Mouse (Mus musculus) CD4-positive, CD25-positive, alpha-beta regulatory T cell, adult 4 months (primary cell): ENCODE measurements around the gene Lrig1. TPM values are rescaled to one million over a fixed set of nuclear protein-coding genes. Genes with fewer than 3 reads are reported as not detected.

ENCODE experiments used
- ATAC-seq: one replicate; pipeline ENCODE4 v1.8.0; 2017
- polyA plus RNA-seq, 2 experiments: library from polyadenylated mRNA; unstranded; fragments of 100-300 nt; shearing (Covaris generic); gene quantifications; one replicate each; pipeline ENCODE4 v1.2.1; 2017

Gene Lrig1
- polyA plus RNA-seq, 2 experiments from 2014 or later = 30.8 to 38.6 TPM

GRCm38 (mm10) chr6:94672426-94672825 lies 27.5 kb downstream of the Lrig1 start:
- ATAC-seq = peak; percentile 83

DNA sequence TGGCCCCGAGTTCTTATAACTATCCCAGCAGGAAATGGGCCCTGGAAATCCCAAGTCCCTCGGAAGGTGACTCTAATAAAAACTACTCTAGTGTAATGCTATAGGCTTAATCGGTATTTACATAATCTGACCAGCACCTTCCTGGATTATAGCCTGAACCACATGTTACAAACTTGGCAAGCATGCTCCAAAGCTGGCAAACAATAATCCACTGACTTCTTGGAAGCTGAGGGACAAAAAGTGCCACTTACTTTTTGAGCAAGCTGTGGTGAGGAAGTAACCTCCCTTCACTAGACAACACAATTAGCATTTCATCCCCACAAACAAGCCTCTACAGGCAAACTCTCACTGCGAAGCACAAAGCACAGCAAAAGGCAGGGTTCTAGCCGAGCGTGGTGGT lies 30.6 kb downstream of the Lrig1 start:
- ATAC-seq = no peak

DNA sequence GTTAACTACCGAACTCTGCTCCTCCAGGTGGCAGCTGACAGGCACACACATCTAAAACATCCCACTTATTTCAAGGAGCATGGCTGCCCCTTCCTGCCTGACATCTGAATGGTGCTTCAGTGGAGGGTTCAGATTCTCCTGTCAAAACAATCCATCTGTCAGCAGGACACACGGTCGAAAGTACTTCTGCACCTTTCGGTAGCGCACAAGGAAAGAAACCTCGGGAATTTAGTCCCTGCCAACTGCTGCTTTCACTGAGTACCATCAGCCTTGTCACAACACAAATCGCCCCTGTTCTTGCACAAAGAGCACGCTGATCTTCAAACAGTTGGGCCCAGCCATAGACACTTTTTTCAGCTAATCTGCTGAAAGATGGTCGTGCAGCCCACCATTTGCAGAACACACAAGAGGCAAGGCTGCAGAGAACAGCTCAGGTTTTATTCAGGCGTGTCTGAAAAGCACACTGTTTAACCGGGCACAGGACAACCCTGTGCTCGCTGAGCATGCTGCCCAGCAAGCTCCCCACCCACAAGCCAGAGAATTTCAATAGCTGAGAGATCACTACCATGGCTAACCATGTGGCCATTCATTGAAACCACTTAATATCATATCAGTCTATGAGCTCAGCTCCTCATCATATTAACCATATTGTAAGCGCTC lies 31.6 kb downstream of the Lrig1 start:
- ATAC-seq = no peak

DNA sequence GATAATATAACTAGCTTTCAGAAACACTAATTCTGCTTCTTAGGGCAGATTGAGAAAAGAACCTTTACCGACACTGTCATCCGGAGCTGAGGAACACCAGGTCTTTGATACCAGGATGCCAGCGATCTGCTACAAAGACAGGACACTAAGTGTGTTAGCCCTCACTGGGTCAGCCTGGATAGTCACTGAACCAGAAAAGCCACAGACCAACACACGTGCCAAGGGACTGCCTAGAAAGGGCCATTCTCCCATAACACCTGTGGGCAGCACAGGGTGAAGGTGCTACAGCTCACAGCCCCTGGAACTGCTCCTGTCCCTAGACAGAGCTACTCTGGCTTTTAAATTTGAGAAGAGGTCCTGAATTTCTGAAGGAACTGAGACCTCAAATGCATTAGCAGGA lies 32.8 kb downstream of the Lrig1 start:
- ATAC-seq = no peak

DNA sequence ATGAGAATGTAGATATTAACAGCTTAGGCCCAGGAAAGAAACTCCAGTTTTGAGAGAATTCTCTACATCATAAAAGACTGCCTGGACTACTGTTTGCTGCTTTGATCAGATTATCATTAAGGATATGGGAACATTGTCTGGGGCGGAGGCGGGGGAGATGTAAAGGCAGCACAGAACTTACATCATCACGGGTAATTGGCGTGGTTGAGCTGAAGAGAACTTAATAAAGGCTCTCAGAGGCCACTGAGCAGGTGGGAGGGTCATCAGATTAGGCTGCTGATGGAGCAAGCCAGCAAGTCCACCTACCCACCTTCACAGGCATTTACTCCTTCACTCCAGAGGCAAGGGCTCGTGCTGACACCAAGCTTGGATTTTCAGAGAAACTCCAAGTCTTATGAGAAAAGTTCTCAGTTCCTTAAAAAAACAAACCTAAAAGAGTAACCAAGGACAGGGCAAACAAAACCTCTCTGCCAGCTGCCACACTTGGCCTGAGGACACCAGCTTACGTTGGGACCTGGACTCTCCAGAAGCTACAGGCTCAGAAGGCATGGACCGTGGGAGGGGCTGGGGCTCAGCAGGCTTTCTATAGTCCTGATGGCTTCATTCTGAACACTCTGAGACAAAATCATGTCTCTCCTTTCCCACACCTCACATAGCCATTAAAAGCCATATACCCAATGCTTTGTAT lies 33.4 kb downstream of the Lrig1 start:
- no peak for ATAC-seq

GRCm38 (mm10) chr6:94665677-94666076 lies 34.3 kb downstream of the Lrig1 start:
- ATAC-seq = peak; percentile 1

DNA sequence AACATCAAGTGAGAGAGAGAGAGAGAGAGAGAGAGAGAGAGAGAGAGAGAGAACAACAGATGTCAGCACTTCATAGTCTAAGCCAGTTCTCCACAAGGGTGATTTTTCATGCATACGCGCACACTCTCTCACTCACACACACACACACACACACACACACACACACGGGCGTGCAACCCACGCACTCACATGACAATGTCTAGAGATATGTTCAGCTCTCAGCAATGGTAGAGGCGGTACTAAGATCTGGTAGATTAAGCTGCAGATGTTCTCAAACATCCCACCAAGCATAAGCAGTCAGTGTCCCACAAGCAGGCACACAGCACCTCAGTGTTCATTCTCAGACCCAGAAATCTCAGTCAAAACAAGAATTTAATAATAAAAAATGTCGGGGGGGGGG lies 34.7 kb downstream of the Lrig1 start:
- peak; percentile 38 for ATAC-seq

- peak; percentile 3 for ATAC-seq
Measured at GRCm38 (mm10) chr6:94664000-94664399, 36.0 kb downstream of the Lrig1 start.

DNA sequence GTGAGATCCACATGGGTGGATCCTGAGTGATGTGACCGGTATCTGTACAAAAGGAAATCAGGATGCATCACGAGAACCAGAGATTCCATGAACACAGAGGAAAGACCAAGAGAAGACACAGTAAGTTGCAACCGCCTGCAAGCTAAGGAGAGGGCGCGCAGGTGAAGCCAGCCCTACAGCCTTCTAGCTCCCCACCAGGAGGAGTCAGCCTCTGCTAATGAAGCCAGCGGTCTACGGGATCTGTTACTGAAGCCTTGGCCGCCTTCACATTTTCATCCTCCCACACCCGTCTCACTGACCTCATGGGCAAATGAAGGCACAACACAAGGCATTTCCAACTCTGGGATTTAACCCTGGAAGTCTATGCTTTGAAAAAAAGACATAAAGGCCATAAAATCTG lies 38.0 kb downstream of the Lrig1 start:
- ATAC-seq = no peak

DNA sequence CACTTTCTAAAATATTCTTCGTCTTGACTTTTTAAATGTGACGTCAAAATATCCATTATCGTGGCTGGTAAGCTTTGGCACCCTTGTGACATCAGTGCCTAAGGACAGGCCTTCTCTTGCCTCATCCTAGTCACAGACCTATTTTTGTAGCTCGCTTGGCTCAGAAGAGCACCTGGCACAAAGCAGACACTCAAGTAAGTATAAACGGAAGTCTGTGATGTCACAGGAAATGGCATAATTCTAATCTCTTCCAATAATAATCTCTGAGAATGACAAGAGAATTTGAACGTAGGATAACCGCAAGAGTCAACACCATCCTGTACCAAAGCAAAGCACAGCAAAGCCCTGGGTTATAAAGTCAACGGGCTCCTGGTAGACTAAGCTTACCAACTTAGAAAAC lies 38.6 kb downstream of the Lrig1 start:
- ATAC-seq = peak; percentile 80

- ATAC-seq = no peak
Measured at GRCm38 (mm10) chr6:94659886-94660333, 40.0 kb downstream of the Lrig1 start.

DNA sequence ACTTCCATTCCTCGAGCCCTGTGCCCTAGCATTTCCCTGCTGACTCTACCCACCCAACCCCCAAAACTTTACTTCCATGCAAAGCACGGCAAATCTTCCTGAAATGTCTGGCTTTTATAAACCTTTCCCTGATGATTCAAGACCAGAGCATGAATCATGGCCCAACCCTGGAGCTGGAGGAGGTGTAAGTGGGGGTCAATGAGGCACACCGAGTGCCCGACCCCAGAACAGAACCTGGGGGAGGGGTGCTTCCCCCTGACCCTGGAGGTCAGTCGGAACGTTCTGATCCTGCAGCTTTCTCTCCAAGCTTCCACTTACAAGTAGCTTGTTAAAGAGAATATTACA lies 41.9 kb downstream of the Lrig1 start:
- ATAC-seq = no peak

DNA sequence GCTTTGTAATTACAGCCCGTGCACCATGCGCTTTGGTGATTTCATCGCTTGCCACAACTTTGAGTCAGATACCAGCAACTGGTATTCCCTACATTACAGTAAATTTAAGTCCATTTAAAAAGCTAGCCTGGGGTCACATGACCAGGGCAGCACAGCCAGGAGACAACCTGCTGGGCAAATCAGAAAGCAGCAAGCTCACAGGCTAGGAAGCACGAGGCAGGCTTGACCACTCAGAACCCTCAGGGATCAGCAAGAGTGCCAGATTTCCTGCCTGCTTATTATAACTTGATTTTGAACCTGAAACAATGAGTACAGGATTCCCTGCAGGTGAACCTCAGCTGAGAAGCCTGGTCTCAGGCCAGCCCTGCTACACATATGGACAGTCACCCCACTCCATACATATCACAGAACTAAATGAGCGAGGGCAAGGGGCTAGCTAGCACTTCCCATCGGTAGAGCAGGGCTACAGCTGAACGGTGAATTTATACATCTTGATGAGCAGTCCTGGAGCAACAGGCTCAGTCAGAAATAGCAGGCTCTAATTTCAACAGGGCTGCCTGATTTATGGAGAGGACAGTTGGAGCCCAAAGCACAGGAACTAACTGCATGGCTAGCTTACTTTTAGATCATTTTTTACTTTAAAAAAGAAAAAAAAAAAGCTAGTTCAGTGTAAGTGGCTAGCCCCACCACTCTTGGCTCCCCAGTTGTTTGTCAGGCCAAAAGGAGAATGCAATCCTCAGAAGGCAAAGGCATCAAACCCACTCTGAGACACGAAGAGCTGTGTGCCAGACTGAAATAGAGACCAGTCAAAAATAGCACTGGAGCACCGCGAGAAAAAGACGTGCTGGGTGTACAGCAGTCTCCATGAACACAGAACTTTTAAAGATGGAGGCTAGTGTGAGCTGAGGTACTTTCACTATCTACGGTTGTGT lies 42.5 kb downstream of the Lrig1 start:
- no peak for ATAC-seq

GRCm38 (mm10) chr6:94655818-94656478 lies 44.0 kb downstream of the Lrig1 start:
- ATAC-seq = no peak

DNA sequence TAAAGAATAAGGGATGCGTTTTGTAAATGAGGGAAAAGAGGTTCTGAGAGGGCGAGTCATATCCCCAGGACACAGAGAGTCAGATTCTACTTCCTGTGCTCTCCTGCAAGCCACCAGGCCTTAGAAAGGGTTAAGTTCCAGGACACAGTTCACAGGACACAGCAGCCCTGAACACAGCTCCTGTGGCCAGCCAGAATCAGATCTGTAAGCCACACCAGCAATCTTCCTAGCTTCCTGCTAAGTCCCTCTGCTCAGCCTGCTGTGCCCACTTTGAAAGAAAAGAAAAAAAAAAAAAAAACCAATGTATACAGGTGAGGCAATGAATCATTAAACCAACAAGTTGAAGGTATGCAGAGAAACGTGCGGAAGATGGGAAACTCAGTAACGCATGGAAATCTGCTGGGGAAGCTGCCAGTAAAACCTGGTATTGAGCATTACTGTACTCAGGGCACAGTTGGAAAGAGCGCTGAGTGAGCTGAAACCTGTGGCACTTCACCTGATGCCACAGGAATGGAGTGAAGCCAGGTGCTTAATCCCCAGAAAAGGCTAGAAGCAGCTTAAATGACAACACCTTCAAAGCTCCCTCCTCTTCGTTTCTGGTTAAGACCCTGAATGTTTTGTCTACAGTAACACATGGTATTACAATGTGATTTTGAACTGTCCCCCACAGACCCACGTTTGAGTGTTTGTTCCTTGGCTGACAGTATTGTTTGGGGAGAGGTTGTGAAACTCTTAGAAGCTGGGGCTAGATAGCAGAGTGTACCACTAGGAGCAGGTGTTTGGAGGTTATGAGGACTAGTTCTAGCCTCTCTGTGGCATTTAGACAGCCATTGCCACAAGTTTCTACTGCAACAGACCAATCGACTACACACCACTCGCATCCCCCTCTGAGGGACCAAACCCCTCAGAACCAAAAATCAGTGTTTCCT lies 46.3 kb downstream of the Lrig1 start:
- no peak for ATAC-seq

DNA sequence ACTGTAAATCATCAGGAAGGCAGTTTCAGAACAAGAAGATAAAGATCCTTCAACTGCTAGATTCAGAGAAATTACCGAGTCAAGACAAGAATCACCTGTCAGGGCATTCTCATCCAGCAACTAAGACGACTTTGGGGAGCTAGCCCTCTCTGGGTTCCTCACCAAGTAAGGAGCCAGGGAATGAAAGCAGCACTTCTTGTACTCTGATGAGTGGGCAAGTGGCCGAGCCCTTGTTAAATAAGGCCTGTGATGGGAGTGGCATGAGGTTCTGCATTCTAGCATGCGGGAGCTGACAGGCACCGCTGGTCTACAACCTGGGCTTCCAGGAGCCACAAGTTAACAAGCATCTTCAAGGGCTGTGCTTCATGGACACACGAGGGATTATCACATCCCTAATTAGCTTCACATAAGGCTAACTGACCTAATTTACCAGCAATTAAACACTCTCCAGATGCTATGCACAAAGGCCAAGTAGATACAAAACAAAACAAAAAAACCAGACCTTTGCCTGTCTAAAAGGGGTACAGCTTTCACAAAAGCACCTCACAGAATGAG lies 47.2 kb downstream of the Lrig1 start:
- no peak for ATAC-seq

DNA sequence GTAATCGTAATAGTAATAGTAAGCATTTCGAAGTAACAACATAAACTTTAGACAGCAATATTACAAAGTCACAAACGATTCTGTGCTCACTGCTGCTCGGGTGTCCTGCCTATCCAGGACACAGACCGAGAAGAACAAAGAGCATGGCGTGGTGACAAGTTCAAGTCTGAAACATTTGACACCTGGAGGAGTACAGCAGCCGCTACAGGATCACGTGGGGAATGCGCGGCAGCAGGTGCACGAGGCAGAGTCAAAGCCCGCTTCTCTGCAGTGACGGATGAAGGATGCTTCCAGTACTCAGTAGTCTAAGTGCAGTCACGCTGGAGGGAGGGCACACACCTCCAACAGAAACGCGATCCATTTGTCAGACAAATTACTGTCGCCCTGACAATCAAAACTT lies 48.4 kb downstream of the Lrig1 start:
- ATAC-seq = no peak

DNA sequence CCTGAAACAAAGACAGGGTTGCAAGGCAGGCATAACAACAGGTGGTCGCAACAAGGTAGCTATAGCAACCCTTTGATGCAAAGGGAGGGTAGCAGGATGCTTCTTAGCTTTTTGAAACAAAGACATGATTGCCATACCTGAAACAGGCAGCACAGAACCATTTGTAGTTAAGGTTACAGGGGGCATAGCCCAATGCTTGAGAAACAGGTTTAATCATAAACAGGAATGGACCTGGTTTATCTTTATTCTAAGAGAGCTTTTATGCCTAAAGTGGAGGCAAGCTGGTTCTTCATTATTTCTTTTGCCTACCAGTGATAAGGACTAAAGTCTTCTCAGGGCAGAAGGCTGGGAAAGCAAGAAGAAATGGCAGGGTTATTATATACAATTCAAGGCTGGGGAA lies 50.3 kb downstream of the Lrig1 start:
- ATAC-seq = no peak

- no peak for ATAC-seq
Measured at GRCm38 (mm10) chr6:94648496-94648895, 51.5 kb downstream of the Lrig1 start.

DNA sequence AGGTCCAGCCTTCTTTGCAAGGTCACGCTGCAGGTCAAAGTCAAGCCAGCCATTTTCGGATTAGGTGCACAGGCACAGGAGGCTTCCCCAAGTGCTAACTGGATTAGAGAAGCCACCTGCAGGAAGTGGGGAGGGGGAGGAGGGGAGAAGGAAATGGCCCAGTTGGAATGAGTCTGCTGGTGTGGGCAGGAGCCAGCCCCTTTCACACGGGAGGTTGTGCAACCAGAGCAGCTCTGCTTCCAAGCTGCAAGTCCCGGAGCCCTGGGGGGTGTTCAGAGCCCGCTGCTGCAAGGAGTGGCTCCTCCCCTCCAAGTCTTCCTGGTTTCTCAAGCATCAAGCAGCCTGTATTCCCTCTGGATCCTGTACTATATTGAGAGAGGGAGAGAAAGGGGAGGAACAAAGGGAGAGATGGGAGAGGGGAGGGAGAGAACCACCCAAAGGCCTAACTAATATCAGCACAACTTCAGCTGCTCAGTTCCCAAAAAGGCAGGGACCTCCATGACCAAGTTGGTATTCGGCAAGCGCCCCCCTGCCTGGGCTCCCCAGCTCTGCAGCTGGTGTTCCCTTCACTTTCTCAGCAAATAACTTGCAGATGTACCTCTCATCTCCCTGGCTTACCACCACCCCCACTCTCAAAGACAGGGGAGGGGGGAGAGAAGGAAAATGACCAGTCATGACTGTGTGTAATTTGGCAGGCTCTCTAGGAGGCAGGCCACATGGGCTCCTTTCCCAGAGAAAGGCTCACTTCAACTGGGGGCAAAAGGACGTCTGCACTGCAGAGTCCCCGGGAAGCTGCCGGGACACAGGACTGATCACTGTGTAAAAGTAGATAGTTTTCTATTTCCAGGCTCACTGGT lies 52.2 kb downstream of the Lrig1 start:
- ATAC-seq = peak; percentile 53
